Mouse (Mus musculus) heart, adult 8-10 months (tissue): Measurements from ENCODE around the gene Nostrin. TPM values are rescaled to one million over a fixed set of nuclear protein-coding genes. Genes with fewer than 3 reads are reported as not detected.

Source experiments
- DNase-seq: peaks from one replicate; pipeline ENCODE4 v3.0.0; 2022; ENCODE audit warnings: low spot score
- total RNA-seq, 4 experiments: library from RNA; stranded (reverse); gene quantifications; 2 replicates each; pipeline ENCODE4 v1.2.4; 2022

Nostrin gene
- total RNA-seq, 4 experiments from 2014 or later, result 3.7 to 4.8 (median 4.2) TPM

DNA sequence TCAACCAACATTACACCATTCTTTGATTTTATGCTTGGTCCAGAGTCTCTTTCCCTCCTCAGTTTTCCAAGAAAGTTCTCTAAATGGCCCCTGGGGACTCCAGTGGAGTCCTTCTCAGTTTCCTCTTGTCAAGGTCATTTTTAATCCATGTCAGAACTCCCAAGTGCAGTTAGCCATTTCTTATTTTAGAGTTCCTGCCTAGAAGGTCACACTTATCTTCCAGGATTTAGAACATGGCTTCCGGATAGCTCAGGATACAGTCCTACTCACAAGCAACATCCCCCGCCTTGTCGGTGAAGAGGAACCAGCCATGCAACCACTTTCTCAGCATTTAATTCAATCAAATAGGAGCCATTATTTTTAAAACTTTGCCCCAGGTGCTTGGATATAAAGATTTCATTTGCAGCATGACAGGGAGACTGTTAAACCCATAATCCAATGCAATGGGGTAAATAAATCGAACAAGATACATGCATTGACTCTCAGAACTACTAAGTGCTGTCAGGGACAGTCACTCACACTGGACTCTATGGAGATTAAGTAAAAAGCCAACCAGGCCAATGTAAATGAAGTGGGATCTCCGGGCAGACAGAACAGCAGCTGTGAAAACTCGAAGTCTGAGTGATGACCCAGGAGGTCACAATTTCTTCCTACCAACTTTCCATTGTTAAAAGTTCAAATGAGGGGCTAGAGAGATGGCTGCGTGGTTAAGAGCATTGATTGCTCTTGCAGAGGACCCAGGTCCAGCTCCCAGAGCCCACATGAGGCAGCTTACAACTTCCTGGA, 6.0 kb upstream of the Nostrin start:
- peak; percentile 40 for DNase-seq

DNA sequence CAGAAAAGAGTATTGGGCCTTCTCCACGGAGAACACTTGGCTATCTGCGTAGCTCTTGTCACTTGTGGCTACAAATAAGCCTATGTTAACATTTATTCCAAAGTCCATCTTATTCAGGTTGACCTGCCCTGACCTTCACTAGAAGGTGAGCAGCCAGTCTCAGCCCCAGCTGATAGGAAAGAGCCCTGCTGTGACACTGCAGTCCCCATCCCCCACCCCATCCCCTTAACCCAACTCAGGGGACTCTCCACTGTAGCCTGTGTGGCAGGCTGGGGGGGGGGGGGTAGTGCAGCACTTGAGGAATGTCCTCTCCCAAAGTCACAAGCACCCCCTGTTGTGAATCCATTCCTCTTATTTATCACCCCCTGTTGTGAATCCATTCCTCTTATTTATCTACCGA, 3.6 kb upstream of the Nostrin start:
- DNase-seq, result no peak

DNA sequence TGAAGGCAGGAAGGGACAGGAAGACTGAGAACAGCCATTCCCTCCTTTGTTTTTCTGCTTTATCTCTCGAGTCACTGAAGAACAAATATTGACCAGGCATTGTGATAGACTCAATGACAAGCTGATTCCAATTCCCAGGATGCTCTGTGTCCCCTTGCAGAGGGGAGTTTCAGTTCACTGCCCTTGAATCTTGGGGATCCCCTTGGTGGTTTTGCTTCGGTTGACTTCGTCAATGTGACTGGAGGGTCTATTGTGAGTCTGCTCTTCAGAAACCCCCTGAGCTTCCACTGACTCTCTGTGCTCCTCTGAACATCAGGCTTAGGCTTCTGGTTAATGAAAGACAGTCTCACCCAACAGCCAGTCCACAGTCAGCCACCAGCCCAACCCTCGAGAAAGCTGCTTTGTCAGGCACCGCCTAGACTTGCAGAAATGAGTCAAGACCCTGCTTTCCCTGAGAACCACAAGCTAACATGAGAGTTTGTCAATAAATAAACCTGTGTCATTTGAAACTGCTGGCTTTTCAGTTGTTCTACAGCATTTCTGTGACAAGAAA, 3.0 kb upstream of the Nostrin start:
- no peak for DNase-seq

DNA sequence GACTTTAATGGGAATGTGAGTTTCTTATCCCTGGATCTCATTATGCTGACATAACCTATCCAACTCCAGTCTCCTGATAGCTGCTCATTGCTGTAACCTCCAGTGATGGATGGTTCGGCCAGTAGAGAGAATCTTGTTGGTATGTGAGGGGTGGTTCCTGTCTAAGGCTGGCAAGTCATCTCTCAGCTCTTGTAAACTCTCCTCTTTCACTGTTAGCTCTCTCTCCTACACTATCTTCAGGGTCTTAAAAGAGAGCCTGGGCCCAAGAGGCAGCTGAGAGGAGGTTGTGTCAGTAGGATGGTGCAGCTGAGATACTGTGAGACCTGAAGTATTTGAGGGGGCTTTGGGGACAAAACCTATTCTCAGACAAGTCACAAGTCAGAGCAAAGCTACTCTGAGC, 1.4 kb upstream of the Nostrin start:
- DNase-seq, result no peak

DNA sequence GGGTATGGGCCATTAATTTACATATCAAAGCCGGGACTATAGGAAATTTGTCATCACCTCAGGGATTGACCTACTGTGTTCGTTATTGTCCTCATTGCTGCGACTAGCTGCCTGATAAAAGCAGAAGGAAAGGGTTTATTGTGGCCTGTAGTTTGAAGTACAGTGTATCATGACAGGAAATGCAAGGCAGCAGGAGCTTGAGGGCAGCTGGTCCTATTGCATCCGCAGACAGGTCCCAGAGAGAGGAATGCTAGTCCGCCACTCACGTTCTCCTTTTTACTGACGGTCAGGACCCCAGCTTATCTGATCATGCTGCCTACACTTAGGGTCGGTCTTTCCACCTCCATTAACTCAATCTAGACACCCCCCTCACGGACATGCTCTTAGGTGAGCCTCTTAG, 663 bp upstream of the Nostrin start:
- no peak for DNase-seq

DNA sequence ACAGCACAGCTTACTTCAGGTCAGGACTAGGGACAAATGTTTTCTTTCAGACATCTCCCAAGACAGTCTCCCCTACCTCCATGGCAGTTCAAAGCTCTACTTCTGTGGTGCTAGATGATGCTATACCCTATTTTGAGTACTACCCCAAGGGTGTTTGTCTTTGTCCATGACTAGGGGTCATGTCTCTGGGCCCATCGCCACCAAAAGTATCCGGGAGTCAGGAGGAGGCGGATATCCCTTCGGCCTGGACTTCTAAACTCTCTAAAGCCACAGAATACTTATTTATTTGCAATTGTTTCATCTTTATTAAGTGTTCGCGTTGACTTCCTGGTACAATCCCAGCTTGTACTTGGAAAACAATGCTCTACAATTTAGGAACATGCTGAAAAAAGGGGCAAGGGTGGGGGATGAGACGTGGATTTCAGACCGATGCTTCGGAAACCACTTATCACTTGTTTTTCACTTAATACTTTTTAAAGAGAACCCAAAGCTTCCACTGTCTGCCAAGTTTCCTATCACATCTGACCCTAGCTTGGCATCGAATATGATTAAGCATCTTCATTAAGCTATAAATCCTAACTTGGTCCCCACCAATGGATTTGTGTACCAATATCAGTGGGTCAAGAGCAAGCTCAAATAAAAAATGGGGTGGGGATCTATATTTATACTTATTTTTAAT, 1.9 kb downstream of the Nostrin start:
- DNase-seq, result no peak

DNA sequence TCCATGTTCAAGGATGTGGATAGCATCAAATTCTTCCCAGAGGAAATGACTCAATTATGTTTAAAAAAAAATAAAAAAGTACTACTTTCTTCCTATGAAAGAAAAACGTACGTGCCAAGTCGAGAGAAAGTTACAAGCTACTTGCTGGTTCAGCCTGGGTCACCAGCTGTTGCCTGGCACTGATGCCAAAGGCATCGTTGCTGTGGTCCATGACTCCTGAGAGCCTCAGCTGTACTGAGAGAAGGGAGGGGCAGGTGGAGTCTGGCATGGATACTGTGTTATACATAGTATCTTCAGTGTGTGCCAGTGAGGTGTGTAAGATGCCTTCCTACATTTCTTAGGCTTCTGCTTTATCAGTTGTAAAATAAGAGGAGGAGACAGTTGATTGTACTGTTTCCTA, 3.2 kb downstream of the Nostrin start:
- no peak for DNase-seq

DNA sequence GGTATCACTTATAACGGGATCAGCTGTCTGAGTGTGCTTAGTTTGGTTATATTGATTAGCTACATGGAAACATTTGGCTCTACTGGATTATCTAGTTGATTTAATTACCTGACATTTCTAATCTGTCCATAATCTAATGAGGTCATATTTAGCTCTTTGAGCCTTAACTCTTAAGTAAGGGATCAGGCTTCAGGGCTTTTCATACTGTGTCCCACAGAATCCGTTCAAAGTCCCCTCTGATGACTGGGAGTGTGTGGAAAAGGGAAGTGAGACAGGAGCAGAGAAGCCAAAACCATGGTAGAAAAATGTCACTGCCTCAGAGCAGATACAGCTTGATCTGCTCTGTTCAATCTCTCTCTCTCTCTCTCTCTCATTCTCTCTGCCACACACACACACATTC, 4.6 kb downstream of the Nostrin start:
- no peak for DNase-seq

DNA sequence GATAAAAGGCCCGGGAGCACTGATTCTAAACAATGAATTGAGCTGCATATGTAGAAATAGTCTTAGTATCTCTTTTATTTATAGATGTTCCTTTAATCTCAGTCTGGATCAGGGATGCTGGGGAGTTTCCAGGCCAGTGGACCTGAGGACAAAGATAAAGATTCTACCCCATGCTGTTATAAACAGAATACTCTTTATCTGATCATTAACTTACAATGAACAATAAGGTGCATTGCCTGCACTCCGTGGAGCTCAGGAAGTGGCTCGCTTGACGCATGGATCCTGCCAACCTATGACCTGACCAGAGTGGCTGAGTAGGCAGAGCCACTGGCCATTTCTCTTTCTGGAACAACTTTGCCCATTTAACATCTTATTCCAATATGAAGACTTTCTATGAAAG, 5.2 kb downstream of the Nostrin start:
- DNase-seq, result no peak

DNA sequence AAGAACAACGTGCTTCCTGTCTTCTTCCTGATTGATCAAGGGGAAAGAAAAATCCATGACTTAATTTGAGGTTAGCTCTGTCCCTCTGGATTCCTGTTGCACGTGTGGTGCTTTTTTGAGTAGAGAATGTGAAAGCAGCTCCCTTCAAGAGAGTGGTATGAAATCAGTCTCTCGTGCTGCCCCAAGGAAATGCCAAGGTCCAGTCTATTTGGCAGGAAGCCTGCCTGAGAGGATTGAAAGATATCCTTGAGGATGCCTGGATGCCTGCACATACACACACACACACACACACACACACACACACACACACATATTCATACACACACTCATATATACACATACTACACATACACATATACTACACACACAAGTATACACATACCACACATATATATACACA, 13.1 kb downstream of the Nostrin start:
- DNase-seq, result no peak

DNA sequence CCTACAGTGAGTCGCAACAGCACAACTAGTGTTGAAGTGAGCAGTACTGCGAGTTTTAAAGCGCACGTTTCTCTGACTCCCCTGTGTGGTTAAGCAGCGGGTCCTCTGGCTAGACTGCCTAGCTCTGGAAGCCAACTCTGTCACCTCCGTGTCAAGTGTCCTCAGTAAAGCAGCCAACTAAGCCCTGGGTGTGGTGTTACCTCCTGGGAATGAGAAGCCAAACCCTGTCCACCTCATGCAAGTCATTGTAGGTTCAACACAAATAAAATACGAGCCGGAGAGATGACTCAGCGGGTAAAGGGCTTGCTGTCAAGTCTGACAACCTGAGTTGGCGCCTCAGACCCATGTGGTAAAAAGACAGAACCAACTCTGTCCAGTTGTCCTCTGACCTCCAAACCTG, 13.6 kb downstream of the Nostrin start:
- DNase-seq, result peak; percentile 26

DNA sequence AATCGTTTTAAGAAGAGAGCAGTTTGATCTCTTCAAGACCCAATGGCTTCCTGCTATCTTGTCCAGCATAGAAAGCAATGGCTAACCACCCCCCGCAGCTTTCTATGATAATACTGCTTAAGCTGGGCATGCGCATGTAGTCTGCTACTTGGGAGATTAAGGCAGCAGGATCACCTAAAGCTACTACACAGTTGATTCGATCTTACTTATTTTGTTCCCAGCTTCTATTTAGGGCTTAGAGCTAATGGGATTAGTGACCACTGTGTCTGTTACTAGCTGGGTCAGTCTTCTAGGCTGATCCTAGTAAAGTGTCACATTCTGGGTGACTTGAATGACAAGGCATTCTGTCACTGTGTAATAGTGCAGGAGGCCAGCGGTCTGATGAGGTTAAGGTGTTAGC, 15.2 kb downstream of the Nostrin start:
- DNase-seq, result no peak

DNA sequence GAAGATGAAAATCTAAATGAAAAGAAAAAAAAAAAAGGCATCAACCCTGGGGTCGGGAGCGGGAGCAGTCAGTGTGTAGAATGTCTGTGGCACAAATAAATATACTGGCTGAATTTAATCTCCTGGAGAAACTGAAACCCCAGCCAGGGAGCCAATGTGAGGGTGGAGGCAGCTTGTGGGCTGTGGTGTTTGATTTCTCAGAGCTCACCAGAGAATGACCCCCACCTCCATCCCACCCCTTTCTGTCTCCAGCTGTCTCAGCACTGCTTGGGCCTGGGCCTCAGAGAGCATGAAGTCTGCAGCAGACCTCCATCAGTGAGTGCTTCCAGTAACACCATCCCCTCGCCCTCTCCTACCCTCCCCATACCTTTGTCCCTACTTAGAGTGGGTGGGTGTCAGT, 20.3 kb downstream of the Nostrin start:
- DNase-seq, result no peak

DNA sequence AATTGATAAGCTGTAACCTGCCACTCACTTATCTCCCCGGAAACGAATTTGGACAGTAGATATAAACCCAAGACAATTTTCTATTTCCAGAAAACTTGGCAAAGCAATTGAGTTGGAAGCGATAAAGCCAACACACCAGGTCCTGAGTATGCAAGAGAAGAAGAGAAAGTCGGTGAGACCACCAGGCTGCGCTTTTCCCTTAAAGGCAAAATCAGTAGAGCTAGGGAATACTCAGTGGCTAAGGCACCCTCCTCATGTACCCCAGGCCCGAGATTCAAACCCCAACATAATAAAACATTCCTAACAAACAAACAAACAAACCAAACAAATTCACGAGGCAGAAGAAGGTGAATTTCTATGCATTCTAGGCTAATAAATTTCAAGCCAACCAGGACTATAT, 20.7 kb downstream of the Nostrin start:
- no peak for DNase-seq

DNA sequence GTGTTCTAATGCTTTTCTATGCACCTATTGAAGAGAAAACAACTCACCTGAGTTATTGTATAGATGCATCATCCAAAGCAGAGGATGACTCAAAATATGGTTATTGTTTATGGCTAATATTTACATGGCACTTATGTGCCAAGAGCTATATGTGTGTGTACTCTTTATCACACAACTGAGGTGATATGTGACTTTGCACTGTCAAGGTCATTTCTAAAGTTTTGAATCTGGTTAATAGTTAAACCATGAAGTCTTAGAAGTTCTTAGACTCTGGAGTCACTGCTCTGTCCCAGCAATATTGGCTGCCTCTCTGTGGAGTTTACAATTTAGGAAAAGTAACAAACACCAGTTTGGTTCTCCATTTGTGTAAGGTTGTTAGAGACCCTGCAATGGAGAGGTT, 23.3 kb downstream of the Nostrin start:
- DNase-seq, result no peak

DNA sequence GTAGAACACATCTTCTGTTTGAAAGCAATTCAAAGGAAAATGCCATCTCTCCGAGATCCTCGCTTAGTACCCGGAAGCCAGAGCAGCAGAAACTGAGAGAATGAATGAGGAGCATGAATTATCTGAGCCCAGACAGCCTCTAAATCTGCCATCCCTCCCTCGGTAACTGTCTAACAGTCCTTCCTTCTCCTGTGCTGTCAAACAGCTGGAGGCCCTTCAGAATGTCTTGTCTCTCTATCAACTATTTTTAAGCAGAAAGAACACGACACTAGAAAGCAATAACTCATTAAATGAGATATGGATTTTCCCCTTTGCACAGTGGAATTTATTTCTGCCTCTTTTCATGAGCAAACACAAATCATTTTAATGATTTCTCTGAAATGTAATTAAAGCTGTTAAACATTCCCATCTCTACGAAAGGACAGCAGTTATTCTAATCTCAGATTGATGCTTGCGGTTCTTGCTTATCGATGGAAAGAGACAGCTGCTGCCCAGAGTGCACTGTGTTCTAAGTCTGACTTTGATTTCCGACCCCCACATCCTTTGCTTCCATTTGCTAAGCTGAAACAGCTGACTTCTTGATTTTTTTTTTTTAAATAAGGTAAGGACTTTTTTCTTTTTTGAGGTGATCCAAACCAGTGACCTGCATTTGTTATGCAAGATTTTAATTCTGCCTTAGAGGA, 34.9 kb downstream of the Nostrin start:
- no peak for DNase-seq

DNA sequence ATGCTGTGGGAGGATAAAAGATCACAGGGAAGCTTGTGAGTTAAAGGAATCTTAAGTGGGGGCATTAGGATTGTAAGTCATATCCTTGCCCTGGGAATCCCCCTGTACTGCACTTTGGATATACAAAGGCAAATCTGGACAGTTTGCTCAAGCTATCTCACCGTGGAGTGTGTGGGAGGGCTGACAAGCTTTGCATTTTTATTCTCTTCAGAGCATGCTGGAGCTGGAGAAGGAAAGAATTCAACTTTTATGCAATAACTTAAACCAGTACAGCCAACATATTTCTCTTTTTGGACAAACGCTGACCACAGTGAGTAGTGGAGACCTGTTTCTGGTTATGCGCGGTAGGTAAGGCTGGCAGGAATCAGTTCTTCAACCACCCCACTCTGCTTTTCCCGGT, 39.7 kb downstream of the Nostrin start:
- no peak for DNase-seq

DNA sequence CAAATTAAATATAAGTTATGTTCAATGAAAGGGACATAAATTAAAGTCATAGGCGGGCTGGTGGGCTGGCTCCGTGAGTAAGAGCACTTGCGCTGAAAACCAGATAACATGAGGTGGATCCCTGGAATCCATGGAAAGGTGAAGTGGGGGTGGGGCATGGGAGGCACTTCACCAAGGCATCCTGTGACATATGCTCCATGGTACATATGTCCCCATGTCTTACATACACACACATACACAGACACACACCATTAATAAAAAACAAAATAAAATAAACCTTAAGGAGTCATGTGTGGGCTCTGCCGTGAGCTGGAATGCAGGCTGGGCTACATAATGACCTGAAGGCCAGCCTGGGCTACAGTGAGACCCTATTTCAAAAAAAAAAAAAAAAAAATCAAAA, 44.1 kb downstream of the Nostrin start:
- DNase-seq, result no peak

DNA sequence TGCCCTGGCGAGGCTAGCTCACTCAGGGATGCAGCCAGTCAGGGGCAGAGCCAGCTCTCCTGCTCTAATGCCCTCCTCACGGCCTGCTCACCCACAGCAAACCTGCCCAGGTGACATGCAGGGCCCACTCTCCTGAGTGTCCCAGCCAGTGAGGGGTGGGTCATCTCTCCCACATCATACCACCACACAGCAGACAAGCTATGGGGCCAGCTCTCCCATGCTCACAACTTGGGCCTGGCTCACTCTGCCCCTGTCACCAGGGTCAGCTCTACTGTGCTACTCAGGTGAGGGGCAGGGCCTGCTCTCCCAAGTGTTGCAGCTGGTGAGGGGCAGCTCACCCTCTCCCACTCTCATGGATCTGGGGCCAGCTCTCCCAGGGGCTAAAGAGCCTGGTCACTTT, 52.4 kb downstream of the Nostrin start:
- DNase-seq, result no peak

DNA sequence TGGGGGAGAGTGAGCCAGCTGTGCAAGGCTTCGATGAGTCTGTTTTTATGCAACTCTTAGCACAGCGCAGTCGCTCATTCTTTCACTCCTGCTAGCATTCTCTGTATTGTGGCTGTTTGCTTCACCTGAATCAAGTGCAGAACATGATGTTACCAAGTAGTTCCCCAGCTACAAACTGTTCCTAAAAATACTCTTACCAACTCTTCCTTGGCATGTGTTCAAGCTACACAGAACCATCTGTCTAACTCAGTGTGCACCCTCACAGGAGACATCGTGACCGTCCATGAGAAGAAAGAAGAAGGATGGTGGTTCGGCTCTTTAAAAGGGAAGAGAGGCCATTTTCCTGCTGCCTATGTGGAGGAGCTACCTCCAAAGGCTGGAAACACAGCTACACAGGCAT, 53.1 kb downstream of the Nostrin start:
- no peak for DNase-seq

DNA sequence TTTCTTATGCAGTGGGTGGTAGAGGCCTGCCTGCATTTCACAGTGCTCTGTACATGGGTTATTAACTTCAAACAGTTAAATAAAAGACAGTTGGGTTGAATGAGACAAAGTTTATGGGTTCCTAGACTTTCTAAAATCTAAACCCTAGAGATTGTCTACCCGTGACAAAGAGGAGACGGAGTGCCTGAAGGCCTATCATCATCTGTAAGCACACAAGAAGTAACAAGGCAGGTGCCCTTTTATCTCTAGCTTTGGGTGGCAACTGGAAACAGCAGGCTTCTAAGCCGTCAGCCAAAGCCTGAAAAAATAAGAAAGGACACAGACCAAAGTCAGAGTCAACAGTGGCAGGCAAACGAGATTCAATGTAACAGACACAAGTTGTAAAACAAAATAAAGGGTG, 53.6 kb downstream of the Nostrin start:
- DNase-seq, result no peak

DNA sequence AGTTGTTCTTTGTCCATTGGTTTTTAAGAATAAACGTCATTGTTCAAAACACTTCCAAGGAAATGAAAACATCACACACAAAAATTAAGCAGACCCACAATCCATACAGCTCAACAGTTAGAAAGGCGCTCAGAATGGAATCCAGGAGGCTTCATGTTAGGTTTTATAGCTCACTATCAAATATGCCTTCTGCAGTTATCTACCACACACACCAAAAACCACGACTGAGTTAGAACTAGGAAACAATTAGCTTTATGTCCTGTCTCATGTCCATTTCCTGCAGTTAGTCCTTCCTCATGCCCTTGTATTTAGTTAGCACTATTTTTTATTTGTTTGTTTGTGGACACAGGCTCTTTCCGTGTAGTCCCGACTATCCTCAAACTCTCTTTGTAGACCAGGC, 55.5 kb downstream of the Nostrin start:
- DNase-seq, result no peak

DNA sequence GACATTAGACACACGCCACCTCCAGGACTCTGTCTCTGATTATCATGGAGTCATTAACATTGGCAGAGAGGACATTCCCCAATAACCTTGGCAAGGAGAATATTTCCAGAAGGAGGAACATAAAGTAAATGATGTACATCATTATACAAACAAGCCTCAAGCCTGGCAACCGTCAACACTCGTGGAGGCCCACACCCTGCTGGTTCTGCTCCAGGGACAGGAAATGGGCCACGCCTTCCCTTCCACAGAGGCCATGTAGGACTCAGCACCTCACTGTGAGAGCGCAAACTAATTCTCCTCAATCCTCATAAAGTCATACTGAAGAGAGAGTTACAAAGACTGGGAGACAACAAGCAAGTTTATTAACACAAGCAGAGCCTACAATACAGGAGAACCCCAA, 58.0 kb downstream of the Nostrin start:
- DNase-seq, result no peak
